Mouse (Mus musculus) spleen, adult 2 months (tissue): ENCODE measurements at regions not wholly inside any gene's neighbourhood (a gene's known extent, or its start where the extent isn't known, plus 50 kb on each side); places are given as distances from the start of the nearest gene placed in this dataset.

Experiments
- CTCF ChIP-seq: fragments of 200-500 bp; IDR thresholded peaks from 2 replicates; pipeline ENCODE4 v1.5.1; 2011; ENCODE audit warnings: mild to moderate bottlenecking, inconsistent platforms; ENCODE audit not compliant: insufficient read depth, insufficient read length, insufficient replicate concordance; ENCODE audit errors: extremely low read depth
- POLR2A ChIP-seq: fragments of 200-500 bp; IDR thresholded peaks from 2 replicates; pipeline ENCODE4 v1.6.1; 2011; ENCODE audit warnings: low read depth, low read length, inconsistent platforms

GRCm38 (mm10) chr14:25185959-25186771 is 272.8 kb upstream of the Zmiz1 start:
- TF ChIP-seq CTCF (no peak), POLR2A (no peak)
